12 mouse cellular contexts compared by ENCODE assay signal in genomic region chr10:91158442-91158841, GRCm38 (mm10). TPM values are rescaled to one million over a fixed set of nuclear protein-coding genes. Genes with fewer than 3 reads are reported as not detected.
A peak's percentile ranks its signal among the peaks of the same experiment; 100 is the strongest.
DNase-seq lines count a peak whose midpoint lies in the region; ATAC-seq and TF ChIP-seq lines count a peak whose summit lies in the region.
"Had no signal": no experiment of that assay in that cellular context is flagged by ENCODE, and none has a peak within 500 bp of the region (broad histone marks: within the 10 kb centered on the region; RNA-seq: fewer than 3 reads in every experiment).

No protein-coding gene starts in this region.

- no peak overlapping the region for H3K4me2 ChIP-seq in lung, embryonic 14.5 days
- H3K4me2 ChIP-seq: limb, embryonic 12.5 days had no signal

- no peak for DNase-seq in gastrocnemius, adult 2 months
- DNase-seq in gastrocnemius, postnatal 36 days = no peak
- no peak for DNase-seq in lung, embryonic 14.5 days
- no peak for DNase-seq in lung, postnatal 4 days
- peak; percentile 42 for DNase-seq in adrenal gland, postnatal 25 days
- DNase-seq in T-cell, adult 2 months (ENCODE audit: low spot score) = no peak
- DNase-seq in lung, postnatal 10 days = no peak
- DNase-seq: cerebellum, adult 9-11 months; lung, postnatal 36 days had no signal

- no peaks in the 10 kb centered on the region for H3K27me3 ChIP-seq in lung, embryonic 14.5 days (ENCODE audit: insufficient read depth, low read length)
- no peaks in the 10 kb centered on the region for H3K27me3 ChIP-seq in small intestine, adult 2 months (ENCODE audit: control insufficient read depth, insufficient read depth, low read length)
- H3K27me3 ChIP-seq: limb, embryonic 12.5 days had no signal

- H3K9me3 ChIP-seq in lung, embryonic 14.5 days (ENCODE audit: low read depth, low read length) = no peaks in the 10 kb centered on the region
- H3K9me3 ChIP-seq: limb, embryonic 12.5 days had no signal

- H3K4me3 ChIP-seq in gastrocnemius, adult 2 months = peak overlapping the region; percentile 27
- no peak overlapping the region for H3K4me3 ChIP-seq in lung, embryonic 14.5 days (ENCODE audit: low read depth, low read length)
- H3K4me3 ChIP-seq in small intestine, adult 2 months (ENCODE audit: low read depth, low read length) = no peak overlapping the region
- H3K4me3 ChIP-seq: layer of hippocampus, adult 2 months; limb, embryonic 12.5 days had no signal

- WGBS in lung, embryonic 14.5 days = 75% methylated on average over 8 of the region's 8 CpGs
- 37% methylated on average over 8 of the region's 8 CpGs for WGBS in small intestine, adult 2 months

- H3K4me1 ChIP-seq in lung, embryonic 14.5 days (ENCODE audit: insufficient read depth) = no peaks in the 10 kb centered on the region
- peaks cover 7% of the 10 kb centered on the region; the same call in 1 of the 2 replicates for H3K4me1 ChIP-seq in small intestine, adult 2 months (ENCODE audit: control insufficient read depth, insufficient read depth, insufficient read length, low read length)
- H3K4me1 ChIP-seq: limb, embryonic 12.5 days had no signal

- intact Hi-C loops in gastrocnemius, adult 2 months (cut with DNase I) = no loop called here
- intact Hi-C loops in gastrocnemius, postnatal 36 days (cut with DNase I) = no loop called here

- peaks cover 97% of the 10 kb centered on the region for H3K36me3 ChIP-seq in lung, embryonic 14.5 days (ENCODE audit: insufficient read depth)
- peaks cover 50% of the 10 kb centered on the region for H3K36me3 ChIP-seq in small intestine, adult 2 months (ENCODE audit: control insufficient read depth, insufficient read depth, low read length)

- ATAC-seq in lung, embryonic 14.5 days (ENCODE audit: insufficient read depth) = 0 out of 2 replicates have a peak, but pooled peaks have one; percentile 25

- H3K27ac ChIP-seq in gastrocnemius, adult 2 months = peak overlapping the region; percentile 65
- H3K27ac ChIP-seq in lung, embryonic 14.5 days (ENCODE audit: low read depth) = no peak overlapping the region
- H3K27ac ChIP-seq in small intestine, adult 2 months (ENCODE audit: insufficient read depth, low read depth, low read length) = peak overlapping the region; percentile 20
- H3K27ac ChIP-seq: layer of hippocampus, adult 2 months had no signal

- H3K9ac ChIP-seq in lung, embryonic 14.5 days = no peak overlapping the region
- H3K9ac ChIP-seq: limb, embryonic 12.5 days had no signal

- TF ChIP-seq POLR2A in small intestine, adult 2 months (IDR thresholded peaks at IDR 0.05; ENCODE audit: low read depth, low read length) = no peak; the same call in 1 of the 2 replicates

- no peak for TF ChIP-seq CTCF in gastrocnemius, adult 2 months (IDR thresholded peaks at IDR 0.05)
- no peak for TF ChIP-seq CTCF in lung, embryonic 14.5 days (IDR thresholded peaks at IDR 0.05; ENCODE audit: low read depth)
- no peak for TF ChIP-seq CTCF in small intestine, adult 2 months (IDR thresholded peaks at IDR 0.05; ENCODE audit: extremely low read depth, insufficient read length, insufficient replicate concordance, low read depth, low read length)

RNA-seq across cellular contexts. Expression of gene Tmpo, which starts 22.7 kb away (rescaled TPM):
- 10 to 100 TPM; 62.2 to 83.0 TPM for total RNA-seq in gastrocnemius, adult 2 months (2021)
- total RNA-seq in gastrocnemius, postnatal 36 days (2021) = 10 to 100 TPM; 52.2 to 57.4 TPM
- 317 and 337 TPM in 2 replicates for polyA plus RNA-seq in lung, embryonic 14.5 days (2014; fragmentation: Nextera tagmentation; extraction: Ambion mirVana)
- 119 and 123 TPM in 2 replicates for total RNA-seq in adrenal gland, postnatal 25 days (2021)
- polyA plus RNA-seq in small intestine, adult 2 months (2012; rRNA removed) = 18.5 and 29.0 TPM in 2 replicates

RNA-seq across cellular contexts. Expression of gene Slc25a3, which starts 34.6 kb away (rescaled TPM):
- total RNA-seq in gastrocnemius, adult 2 months (2021) = 1,000 to 10,000 TPM; 1,080 to 1,363 TPM
- 1,000 to 10,000 TPM; 1,123 to 1,124 TPM for total RNA-seq in gastrocnemius, postnatal 36 days (2021)
- polyA plus RNA-seq in lung, embryonic 14.5 days (2014; fragmentation: Nextera tagmentation; extraction: Ambion mirVana) = 470 and 474 TPM in 2 replicates
- total RNA-seq in adrenal gland, postnatal 25 days (2021) = 873 and 948 TPM in 2 replicates
- 486 and 781 TPM in 2 replicates for polyA plus RNA-seq in small intestine, adult 2 months (2012; rRNA removed)
